Mouse (Mus musculus) mature B cell (primary cell): ENCODE measurements around the gene Rab6b.
"Not testable (repeated sequence)": the region's sequence is repeated elsewhere in the genome, so short reads cannot be mapped to it uniquely, and the experiment has no call there.

Experiments
- in situ Hi-C: fragments of 300-500 bp; cut with MboI; formaldehyde crosslinking; loops from 2 replicates; pipeline ENCODE4 v1.14.3; 2019

The Rab6b gene

DNA sequence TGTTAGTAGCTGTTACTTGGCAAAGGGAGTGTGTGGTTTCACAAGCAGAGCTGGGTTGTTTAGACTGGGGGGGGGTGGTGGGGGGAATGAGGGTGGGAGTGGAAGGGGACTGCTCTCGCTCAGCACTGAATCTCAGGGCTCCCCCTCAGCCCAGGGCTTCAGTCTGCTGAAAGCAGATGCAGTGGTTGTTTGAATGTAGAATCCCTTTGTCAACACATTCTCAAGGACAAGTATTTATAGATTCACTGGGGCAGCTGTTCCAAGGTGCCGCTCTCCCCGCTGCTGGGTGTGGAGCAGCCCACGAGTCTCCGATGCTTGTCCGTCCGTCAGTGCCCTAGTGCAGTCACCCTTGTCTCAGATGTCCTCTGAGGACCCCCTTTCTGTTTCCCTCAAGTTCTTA is 29.7 kb downstream of the Rab6b start:
- in situ Hi-C loops = no loop called here

DNA sequence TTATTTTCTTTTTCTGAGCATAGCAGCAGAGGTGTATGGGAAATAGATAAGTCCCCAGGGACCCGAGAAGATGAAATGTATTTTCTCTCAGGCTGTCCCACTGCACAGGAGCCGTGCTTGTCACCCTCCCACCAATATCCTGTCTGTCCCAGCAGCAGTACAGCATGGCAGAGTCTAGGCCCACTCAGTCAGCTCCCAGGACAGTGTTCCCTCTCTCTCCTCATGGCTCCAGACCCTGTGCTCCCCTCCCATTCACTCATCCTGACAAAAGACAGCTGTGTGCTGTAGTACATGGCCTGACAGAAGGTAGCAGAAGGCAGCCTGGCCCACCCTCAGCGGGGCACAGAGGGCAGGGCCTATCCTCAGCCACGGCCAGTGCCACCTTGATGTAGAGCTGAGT is 32.3 kb downstream of the Rab6b start:
- in situ Hi-C loops = no loop called here

DNA sequence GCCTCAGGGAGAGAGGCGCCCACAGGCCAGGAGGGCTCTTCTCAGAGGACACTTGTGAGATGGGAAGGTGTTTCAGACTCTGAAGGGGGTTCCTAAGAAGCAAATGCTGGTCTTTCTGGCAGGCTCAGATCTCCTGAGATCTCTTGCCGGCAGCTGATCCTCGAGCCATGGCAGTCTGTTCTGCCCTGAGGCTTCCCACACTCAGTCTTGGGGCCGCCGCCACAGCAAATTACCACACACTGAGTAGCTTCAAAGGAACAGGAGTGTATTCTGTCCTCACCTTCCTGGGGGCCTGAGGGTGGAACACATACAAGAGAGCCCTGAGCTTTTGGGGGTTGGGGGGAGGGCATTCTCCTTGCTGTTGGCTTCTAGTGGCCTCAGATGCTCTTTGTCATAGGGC is 33.8 kb downstream of the Rab6b start:
- in situ Hi-C loops = no loop called here

DNA sequence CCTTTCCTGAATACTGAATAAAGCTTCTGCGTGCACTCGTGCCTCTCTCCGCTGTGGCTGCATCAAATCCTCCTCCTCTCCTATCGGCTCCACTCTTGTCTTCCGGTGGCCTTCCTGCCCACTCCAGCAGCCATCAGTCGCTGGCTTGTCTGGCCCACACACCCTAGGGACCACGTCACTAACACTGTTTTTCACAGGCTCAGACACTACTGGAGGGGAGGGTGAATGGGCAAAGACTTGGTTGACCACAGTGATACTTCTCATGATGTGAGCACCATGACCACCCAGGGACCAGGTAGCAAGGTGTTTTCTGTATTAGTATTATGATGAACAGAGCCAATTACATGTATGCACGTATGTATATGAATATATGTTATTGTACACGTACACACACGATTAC is 34.7 kb downstream of the Rab6b start:
- in situ Hi-C loops = no loop called here

DNA sequence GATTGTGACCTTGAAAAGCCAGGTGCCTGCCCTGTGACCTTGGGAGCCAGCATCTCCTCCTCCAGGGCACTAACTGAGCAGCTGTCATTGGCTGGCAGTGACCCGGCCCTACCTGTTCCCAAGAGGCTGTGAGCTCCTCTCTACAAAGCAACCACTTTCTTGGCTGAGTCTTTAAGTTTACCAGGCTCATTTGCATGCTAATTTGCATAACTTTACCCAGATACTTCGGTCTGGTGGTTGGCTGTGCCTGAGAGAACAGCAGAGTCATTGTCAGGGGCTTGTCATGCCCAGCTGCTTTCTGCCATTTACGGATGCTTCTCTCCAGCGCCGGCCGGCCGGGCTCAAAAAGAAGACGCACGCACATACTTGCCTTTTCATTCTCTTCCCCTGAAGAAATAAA is 35.1 kb downstream of the Rab6b start:
- in situ Hi-C loops = no loop called here

DNA sequence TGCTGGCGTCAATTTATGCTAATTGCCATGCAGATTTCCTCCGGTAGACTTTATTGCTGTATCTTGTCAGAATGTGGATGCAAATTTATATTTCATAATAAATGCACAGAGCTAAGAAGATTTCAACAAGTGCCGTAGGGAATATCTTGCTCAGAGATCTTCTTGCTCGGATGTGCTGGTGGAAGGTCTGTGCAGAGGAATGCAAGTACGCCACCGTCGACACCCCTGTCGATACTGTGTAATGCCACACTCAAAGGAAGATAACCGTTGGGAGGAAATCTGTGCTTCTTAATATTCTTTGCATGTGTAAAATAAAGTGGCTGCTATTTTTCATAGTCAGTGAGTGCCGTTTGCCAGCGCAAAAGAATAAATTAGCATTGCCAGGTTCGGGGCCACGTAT is 35.5 kb downstream of the Rab6b start:
- in situ Hi-C loops = no loop called here

DNA sequence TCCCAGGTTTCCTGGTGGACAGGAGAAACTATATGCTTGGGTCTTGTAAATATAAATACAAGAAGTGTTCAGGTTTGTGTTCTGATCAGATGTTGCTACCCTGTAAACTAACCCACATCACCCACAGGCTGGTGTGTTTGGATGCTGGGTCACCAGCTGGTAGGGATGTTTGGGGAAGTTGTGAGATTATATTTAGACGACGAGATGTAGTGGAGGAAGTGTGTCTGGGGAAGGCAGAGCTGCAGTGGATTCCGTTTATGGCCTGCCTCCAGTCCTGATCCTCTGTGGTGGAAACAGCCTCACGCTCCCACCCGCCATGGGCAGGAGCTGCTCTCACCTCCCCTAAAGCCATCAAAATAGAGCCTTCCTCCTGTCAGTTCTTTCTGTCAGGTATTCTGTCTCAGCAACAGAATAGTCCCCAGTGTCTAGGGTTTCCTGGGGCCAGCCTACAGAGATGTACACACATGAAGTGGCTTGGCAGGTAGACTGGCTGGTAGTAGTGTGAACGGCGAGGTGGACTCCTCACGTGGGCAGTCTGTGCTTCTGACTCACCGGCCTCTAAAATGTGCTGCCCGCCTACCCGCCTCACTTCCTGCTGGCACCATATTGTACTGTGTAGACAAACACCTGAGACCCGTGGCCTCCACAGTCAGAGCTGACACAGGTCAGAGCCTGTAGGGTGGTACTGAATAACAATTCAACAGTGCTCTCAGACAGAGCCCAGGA is 37.6 kb downstream of the Rab6b start:
- in situ Hi-C loops = no loop called here

DNA sequence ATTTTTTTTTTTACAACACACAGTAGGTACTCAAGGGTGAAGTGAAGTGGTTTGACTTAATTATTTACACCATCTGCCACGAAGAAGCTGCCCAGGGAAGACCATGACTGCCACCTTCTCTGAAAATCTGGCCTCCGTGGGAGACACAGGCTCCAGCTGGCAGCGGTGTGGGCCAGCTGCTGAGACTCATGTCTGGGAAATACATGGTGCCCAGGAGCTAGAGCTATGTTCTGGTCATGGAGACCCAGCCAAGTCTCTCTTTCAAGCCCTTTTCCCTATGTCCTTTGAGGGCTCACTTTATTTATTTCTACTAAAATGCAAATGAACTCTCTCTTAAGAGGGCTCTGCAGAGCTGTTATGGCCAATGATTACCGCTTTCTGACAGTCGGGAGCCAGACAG is 41.7 kb downstream of the Rab6b start:
- in situ Hi-C loops = no loop called here

DNA sequence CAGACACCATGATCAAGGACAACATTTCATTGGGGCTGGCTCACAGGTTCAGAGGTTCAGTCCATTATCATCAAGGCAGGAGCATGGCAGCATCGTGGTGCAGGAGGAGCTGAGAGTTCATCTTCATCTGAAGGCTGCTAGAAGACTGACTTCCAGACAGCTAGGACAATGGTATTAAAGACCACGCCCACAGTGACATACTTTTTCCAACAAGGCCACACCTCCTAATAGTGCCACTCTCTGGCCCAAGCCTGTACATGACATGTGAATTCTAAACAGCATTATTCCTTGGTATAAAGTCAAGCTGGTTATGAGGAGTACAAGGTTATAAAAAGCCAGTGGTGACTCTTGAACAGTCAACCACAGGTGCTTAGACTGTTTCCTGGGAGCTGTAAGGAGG is 43.0 kb downstream of the Rab6b start:
- in situ Hi-C loops = no loop called here

DNA sequence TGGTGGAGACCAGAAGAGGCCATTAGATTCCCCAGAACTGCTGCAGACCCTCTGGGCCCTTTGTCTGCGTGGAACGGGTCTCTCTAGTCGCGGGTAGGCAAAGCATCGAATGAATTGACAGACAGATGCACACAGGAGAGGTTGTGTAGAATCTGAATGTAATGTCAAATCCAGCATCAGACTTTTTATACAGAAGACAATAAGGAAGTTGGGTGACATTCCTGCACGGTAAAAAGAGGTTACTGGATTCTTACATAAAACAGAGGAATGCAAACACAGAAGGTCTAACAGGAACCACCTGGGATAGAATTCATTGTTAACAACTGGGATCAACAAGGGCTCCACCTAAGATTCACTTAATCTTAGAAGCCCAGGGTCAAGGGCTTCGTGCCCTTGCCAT is 43.6 kb downstream of the Rab6b start:
- in situ Hi-C loops = not testable (repeated sequence)

DNA sequence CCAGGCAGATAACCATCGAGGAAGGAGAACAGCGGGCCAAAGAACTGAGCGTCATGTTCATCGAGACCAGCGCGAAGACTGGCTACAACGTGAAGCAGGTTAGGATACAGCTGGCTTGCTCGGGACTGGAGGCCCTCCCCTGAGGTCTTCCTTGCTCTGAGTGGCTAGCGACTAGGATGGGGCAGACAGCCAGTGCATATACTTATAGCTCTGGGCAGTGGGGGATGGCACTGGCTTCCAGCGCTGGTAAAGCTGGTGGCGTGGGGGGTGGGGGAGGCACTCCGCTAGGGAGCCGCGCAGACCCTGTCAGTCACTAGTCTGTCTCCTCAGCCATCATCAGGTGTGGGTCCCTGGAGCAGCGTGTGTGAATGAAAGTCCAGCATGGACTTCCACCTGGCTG is 52.2 kb downstream of the Rab6b start:
- in situ Hi-C loops = no loop called here

DNA sequence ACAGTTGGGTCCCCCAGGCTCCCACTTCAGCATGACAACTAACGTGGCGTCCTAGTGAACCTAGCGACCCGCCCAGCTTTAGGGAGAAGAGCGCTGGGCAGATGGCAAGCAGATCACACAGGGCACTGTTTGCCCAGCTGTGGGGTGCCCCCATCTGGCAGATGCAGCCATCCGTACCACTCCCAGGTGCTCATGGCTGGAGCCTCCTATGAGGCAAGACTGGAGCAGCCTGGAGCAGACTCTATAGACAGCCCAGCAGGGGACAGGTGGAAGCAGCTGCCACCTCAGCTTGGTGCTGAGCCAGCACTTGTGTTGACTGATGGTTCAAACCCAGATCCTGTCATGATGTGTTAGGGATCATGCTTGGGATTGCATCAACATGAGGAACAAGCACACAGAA is 56.5 kb downstream of the Rab6b start:
- in situ Hi-C loops = no loop called here

DNA sequence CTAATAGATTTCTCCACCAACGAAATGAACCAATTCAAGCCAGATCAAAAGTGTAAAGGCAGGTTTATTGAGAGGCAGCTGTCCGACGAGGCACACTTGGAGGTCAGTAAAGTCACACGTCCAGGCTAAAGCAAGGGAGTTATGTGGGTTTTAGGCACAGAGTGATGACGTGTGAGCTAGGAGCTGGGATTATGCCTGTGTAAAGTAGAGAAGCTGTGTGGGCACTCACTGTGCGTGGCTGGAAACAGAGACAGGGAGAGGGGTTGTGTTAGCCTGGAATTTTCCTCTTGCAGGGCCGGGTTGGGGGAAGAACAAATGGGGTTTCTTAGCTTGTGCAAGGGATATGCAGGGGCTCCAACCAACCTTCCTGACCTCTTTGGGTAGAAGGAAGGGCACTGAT is 57.2 kb downstream of the Rab6b start:
- in situ Hi-C loops = no loop called here

DNA sequence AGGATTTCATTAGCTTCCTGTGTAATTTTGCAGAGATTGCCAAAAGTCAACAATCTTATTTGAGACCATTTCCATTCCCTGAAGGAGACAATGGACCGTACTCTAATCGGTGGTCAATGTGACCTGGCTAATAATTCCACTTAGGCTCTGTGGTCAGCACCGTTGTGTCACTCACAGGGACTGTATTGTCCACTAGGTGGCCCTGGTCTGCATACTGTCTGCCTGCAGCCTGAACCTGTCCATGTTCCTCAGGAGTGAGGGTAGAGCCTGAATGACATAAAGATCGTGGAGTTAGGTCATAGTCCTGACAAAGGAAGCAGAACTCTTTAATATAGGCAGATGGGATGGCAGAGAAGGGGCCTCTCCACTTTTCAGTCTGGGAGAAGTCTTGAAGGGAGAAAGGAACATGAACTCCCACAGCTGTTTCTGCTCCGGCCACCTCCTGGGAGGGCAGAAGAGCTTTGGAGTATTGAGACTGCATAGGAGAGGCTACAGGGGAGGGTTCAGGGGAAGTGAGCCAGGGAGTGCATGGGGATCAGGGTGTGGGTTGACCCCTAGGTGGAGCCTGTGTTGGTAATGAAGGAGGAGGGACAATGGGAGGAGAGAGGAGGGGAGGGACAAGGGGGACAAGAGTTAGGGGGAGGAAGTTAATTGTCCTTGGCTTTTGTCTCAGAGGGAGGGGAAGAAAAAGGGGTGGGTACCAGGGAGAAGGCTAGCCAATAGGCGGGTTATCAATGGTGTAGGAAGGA is 63.4 kb downstream of the Rab6b start:
- in situ Hi-C loops = no loop called here

DNA sequence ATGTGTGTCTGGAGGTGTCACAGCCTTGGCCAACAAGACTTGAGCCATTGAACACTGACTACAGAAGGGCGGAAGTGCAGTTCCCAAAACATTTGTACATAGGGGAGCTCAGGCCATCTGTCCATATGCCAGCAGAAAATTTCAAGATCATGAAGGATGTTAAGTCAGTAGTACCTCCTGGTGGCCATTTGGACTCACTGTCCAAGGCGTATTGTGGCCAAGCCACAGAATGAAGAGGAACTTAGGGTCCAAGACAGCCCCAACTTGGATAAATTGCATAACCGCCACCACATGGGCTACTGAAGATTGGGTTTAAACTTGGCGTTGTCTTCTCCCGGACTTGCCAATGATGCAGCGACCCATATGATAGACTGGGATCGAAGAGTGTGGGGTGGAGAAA is 64.1 kb downstream of the Rab6b start:
- in situ Hi-C loops = no loop called here

DNA sequence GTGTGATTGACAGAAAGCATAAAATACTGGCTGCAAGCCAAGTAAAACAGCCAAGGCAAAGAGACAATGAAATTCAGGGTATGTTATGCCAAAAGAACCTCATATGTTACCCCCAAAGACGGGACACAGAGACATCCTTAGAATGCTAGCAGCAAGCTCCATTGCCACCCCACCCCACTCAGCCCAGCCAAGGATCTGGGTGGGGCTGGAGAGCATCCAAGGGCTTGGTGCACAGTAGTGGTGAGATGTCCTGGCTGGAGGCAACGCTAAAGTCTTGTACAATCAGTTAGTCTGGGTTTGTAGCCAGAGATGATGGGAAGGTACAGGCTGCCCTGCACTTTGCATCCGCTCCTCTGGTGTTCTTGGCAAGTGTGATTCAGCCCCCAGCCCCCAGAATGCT is 68.7 kb downstream of the Rab6b start:
- in situ Hi-C loops = no loop called here

DNA sequence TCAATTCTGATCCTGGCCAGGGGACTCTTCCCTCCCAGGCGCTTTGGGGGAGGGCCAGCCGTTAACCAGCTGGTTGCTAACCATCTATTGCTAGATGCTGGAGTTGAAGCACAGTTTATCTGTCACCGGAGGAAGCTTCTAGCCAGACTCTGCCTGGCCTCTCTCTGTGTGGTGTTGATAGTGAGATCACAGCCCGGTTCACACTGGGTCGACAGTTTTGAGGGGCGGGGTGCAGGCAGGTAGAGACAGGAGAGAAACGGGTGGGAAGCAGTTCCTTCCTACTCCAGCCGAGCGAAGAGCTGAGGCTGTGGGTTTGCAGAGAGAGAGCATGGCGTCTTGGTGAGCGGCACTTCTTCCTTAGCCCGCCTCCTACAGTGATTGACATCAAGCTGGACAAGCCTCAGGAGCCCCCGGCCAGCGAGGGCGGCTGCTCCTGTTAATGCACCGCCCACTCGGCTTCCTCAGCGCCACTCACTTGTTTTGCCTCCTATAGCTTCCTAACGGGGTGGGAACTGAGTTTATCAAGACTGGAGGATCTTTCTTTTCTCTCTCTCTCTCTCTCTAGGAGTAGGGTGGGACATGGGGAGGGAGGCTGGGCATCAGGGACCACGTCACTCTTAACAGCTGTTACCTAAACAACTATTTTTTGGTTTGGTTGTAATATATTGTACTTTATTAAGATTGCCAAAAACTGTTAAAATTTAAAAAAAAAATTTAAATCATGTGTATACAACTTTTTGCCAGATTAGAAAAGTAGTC is 69.4 kb downstream of the Rab6b start:
- in situ Hi-C loops = no loop called here

DNA sequence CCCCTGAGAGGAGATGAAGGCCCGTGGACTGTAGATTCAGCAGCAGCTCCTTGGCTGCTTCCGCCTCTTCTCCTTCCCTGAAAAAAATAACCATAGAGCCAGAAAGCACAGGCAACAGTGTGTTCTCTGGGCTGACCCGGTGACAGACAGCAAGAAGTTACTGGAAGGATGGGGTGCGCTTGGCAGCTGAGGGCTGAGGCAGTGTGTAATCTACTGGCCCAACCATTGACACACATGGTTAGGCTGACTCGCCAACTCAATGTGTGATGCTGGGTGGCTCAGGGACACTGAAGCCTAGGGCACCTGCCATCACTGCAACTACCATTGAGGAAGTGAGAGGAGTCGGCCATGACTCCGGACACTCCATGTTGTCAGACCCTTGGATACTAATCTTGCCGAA is 70.3 kb downstream of the Rab6b start:
- in situ Hi-C loops = no loop called here

DNA sequence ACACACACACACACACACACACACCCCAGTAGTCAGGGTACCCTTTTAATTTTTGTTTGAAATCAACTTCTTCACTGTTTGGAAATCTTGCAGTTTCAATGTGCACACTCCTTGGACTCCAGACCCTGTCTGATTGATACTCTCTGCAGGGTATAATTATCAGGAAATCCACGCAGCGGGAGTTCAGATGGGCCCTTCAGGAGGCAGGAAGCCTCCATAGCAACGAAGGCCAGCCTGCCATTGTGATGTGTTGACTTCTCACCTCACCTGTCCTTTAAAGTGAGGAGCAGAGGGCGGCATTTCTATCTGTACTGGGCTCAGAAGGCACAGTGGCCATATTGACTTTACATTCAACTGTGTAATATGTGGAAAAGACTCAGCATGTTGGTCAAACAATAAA is 73.3 kb downstream of the Rab6b start:
- in situ Hi-C loops = no loop called here

DNA sequence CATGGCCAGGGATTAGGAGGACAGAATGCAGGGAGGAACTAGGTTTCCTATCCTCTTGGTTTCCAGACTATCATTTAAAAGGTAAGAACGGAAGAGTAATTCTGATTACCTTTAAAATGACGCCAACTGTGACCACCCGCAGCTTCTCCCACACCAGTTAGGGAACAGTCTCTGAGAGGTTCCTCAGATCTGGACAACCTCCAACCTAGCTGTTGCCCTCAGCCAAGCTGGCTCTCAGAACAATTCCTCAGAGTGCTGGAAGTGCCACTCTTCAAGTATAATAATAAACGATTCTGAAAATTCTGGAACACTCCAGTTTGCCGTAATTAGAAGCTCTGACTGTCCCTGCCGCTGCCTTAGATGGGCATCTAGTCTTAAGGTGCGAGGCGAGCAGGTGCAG is 74.4 kb downstream of the Rab6b start:
- in situ Hi-C loops = no loop called here

DNA sequence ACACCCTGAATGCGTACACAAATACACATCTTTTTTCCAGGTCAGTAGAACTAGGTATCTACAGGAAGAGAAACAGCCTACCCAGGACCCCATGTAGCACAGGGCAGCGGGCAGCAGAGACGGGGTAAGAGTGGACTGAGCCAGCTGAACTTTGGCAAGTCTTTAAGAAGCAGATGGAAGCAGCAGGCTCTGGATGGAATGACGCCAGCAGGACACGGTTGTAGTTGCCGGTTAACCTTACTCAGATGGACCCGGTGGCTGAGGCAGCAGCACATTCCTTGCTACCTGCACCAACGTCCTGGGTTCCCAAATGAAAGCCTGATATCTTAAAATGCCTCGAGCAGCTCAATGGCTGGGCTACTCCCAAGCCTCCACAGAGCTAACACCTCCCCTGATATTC is 75.2 kb downstream of the Rab6b start:
- in situ Hi-C loops = no loop called here

DNA sequence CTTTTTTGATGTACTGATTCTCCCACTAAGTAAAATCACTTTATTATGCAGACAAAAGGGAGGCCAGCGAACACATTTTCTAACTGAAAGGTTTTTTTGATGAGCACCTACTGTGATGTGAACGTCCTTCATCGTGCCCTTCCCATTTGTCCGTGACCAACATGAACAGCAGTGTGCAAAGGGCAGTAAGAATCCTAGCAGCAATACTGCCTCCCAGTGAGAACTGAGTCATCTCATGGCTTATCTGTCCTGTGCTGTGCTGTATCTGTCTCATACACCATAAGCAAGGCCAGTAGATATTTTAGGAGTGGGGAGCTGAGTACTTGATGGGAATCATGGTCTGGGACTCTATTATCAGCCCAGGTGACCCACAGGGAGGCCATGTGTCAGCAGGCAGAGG is 76.8 kb downstream of the Rab6b start:
- in situ Hi-C loops = no loop called here
